Mouse (Mus musculus) forebrain, embryonic 15.5 days (tissue): ENCODE measurements around the gene Bdp1. TPM values are rescaled to one million over a fixed set of nuclear protein-coding genes. Genes with fewer than 3 reads are reported as not detected.

Experiments
- ATAC-seq: fragments of 200-750 bp; cut with Nextera tagmentation; replicated peaks from 2 replicates; pipeline ENCODE4 v1.8.0; 2017; ENCODE audit warnings: mild to moderate bottlenecking, moderate TSS enrichment, moderate library complexity
- H3K27ac ChIP-seq: fragments of 300-500 bp; sonication (generic); replicated peaks from 2 replicates; pipeline ENCODE4 v1.5.1; 2015; ENCODE audit warnings: mild to moderate bottlenecking, inconsistent platforms
- H3K27me3 ChIP-seq: fragments of 300-500 bp; sonication (generic); 2 replicates; pipeline ENCODE4 v1.6.1; 2015; ENCODE audit warnings: inconsistent platforms
- H3K36me3 ChIP-seq: fragments of 300-500 bp; sonication (generic); 2 replicates; pipeline ENCODE4 v1.6.1; 2015; ENCODE audit warnings: mild to moderate bottlenecking, inconsistent platforms
- H3K4me1 ChIP-seq: fragments of 300-500 bp; sonication (generic); 2 replicates; pipeline ENCODE4 v1.6.1; 2015; ENCODE audit warnings: inconsistent platforms
- H3K4me2 ChIP-seq: fragments of 300-500 bp; sonication (generic); replicated peaks from 2 replicates; pipeline ENCODE4 v1.6.1; 2015; ENCODE audit warnings: mild to moderate bottlenecking, inconsistent platforms
- H3K4me3 ChIP-seq: fragments of 300-500 bp; sonication (generic); 2 replicates; pipeline ENCODE4 v1.5.1; 2015; ENCODE audit warnings: mild to moderate bottlenecking, inconsistent platforms
- H3K9ac ChIP-seq: fragments of 300-500 bp; sonication (generic); replicated peaks from 2 replicates; pipeline ENCODE4 v1.6.1; 2015; ENCODE audit warnings: mild to moderate bottlenecking, inconsistent platforms
- H3K9me3 ChIP-seq: fragments of 300-500 bp; sonication (generic); 2 replicates; pipeline ENCODE4 v1.6.1; 2016; ENCODE audit warnings: inconsistent platforms
- WGBS: fragments of 180-500 bp; shearing (Covaris S2); methylation state at CpG from one replicate; pipeline ENCODE4 v1.1.7; 2015; ENCODE audit warnings: mixed read lengths; 5-methylcytosine and 5-hydroxymethylcytosine counted together
- polyA plus RNA-seq: library from polyadenylated mRNA; unstranded; fragments of >200 nt; fragmentation: Nextera tagmentation; extraction: Ambion mirVana; gene quantifications from 2 replicates; pipeline ENCODE4 v1.2.1, GENCODE M21; 2015

The Bdp1 gene
- 33.9 and 34.6 TPM in 2 replicates for polyA plus RNA-seq

- Histone ChIP-seq H3K9ac (peak within 1 kb of the TSS; percentile 83), H3K27me3 (no peaks in the 10 kb centered on the region), H3K4me2 (peak within 1 kb of the TSS; percentile 61), H3K36me3 (no peaks in the 10 kb centered on the region), H3K4me3 (peak within 1 kb of the TSS; percentile 81), H3K4me1 (peaks cover 30% of the 10 kb centered on the region), H3K9me3 (no peaks in the 10 kb centered on the region), H3K27ac (peak within 1 kb of the TSS; percentile 72)
- WGBS = under 1% methylated on average over 44 of the region's 44 CpGs
- ATAC-seq = peak; percentile 75
Observed at GRCm38 (mm10) chr13:100103748-100104254, at the start of gene Bdp1. Gene Bdp1, minus strand, starts transcription at chr13:100104070.

- 64% methylated on average over 1 of the region's 1 CpGs for WGBS
- H3K27ac ChIP-seq = no peak overlapping the region
- H3K4me3 ChIP-seq = no peak overlapping the region
- H3K9ac ChIP-seq = no peak overlapping the region
- H3K4me2 ChIP-seq = no peak overlapping the region
- H3K27me3 ChIP-seq = no peaks in the 10 kb centered on the region
- no peaks in the 10 kb centered on the region for H3K36me3 ChIP-seq
- H3K4me1 ChIP-seq = no peaks in the 10 kb centered on the region
- no peaks in the 10 kb centered on the region for H3K9me3 ChIP-seq
- ATAC-seq = no peak
Observed at GRCm38 (mm10) chr13:100152659-100153058, 48.8 kb upstream of the Bdp1 start.

- Histone ChIP-seq H3K4me1 (no peaks in the 10 kb centered on the region), H3K27me3 (no peaks in the 10 kb centered on the region), H3K9ac (no peak overlapping the region), H3K9me3 (no peaks in the 10 kb centered on the region), H3K4me3 (no peak overlapping the region), H3K27ac (no peak overlapping the region), H3K36me3 (peaks cover 23% of the 10 kb centered on the region), H3K4me2 (no peak overlapping the region)
- 85% methylated on average over 8 of the region's 8 CpGs for WGBS
- no peak for ATAC-seq
Observed at GRCm38 (mm10) chr13:100141646-100142314, 37.9 kb upstream of the Bdp1 start.

GRCm38 (mm10) chr13:100125258-100125643, 21.4 kb upstream of the Bdp1 start:
- Histone ChIP-seq H3K27ac (no peak overlapping the region), H3K36me3 (peaks cover 33% of the 10 kb centered on the region), H3K27me3 (no peaks in the 10 kb centered on the region), H3K9ac (peak overlapping the region; percentile 80), H3K4me1 (peaks cover 19% of the 10 kb centered on the region), H3K4me3 (peak overlapping the region; percentile 91), H3K4me2 (peak overlapping the region; percentile 85), H3K9me3 (no peaks in the 10 kb centered on the region)
- 4% methylated on average over 10 of the region's 10 CpGs for WGBS
- ATAC-seq = peak; percentile 50; the same call in 1 of the 2 replicates

GRCm38 (mm10) chr13:100124423-100125257, 20.8 kb upstream of the Bdp1 start, which contains the start of gene Smn1:
Gene Smn1, plus strand, starts transcription at chr13:100124852.
- peak; percentile 98 for ATAC-seq
- Histone ChIP-seq H3K4me3 (peak within 1 kb of the TSS; percentile 91), H3K4me2 (peak within 1 kb of the TSS; percentile 85), H3K4me1 (peaks cover 19% of the 10 kb centered on the region), H3K27me3 (no peaks in the 10 kb centered on the region), H3K9ac (peak within 1 kb of the TSS; percentile 80), H3K27ac (0 out of 2 replicates have a peak within 1 kb of the TSS, but pooled peaks have one; percentile 25), H3K36me3 (peaks cover 29% of the 10 kb centered on the region), H3K9me3 (no peaks in the 10 kb centered on the region)
- WGBS = 4% methylated on average over 42 of the region's 42 CpGs

GRCm38 (mm10) chr13:100123970-100124369, 20.1 kb upstream of the Bdp1 start:
- Histone ChIP-seq H3K27me3 (no peaks in the 10 kb centered on the region), H3K4me2 (peak overlapping the region; percentile 85), H3K4me1 (peaks cover 19% of the 10 kb centered on the region), H3K9me3 (no peaks in the 10 kb centered on the region), H3K36me3 (peaks cover 22% of the 10 kb centered on the region), H3K4me3 (peak overlapping the region; percentile 91), H3K27ac (no peak overlapping the region), H3K9ac (no peak overlapping the region)
- 87% methylated on average over 3 of the region's 3 CpGs for WGBS
- peak; percentile 23; the same call in 1 of the 2 replicates for ATAC-seq

- Histone ChIP-seq H3K36me3 (peaks cover 29% of the 10 kb centered on the region), H3K27me3 (no peaks in the 10 kb centered on the region), H3K4me3 (no peak overlapping the region), H3K4me2 (no peak overlapping the region), H3K27ac (no peak overlapping the region), H3K4me1 (peaks cover 21% of the 10 kb centered on the region), H3K9ac (no peak overlapping the region), H3K9me3 (no peaks in the 10 kb centered on the region)
- WGBS = 42% methylated on average over 5 of the region's 5 CpGs
- no peak for ATAC-seq
Observed at GRCm38 (mm10) chr13:100112218-100112972, 8.5 kb upstream of the Bdp1 start.

- no peaks in the 10 kb centered on the region for H3K27me3 ChIP-seq
- ATAC-seq = peak; percentile 78
- no peaks in the 10 kb centered on the region for H3K9me3 ChIP-seq
- peak within 1 kb of the TSS; percentile 84 for H3K4me3 ChIP-seq
- peaks cover 31% of the 10 kb centered on the region for H3K4me1 ChIP-seq
- WGBS = under 1% methylated on average over 74 of the region's 76 CpGs
- H3K4me2 ChIP-seq = peak within 1 kb of the TSS; percentile 89
- peak within 1 kb of the TSS; percentile 68 for H3K27ac ChIP-seq
- H3K9ac ChIP-seq = peak within 1 kb of the TSS; percentile 76
- peaks cover 4% of the 10 kb centered on the region; the same call in 1 of the 2 replicates for H3K36me3 ChIP-seq
Observed at GRCm38 (mm10) chr13:100107652-100108472, 4.0 kb upstream of the Bdp1 start, which contains the start of gene Serf1. Gene Serf1, plus strand, starts transcription at chr13:100108012.

- peak overlapping the region; percentile 83 for H3K9ac ChIP-seq
- peak overlapping the region; percentile 61 for H3K4me2 ChIP-seq
- no peaks in the 10 kb centered on the region for H3K9me3 ChIP-seq
- H3K27ac ChIP-seq = peak overlapping the region; percentile 72
- H3K36me3 ChIP-seq = peaks cover 5% of the 10 kb centered on the region; the same call in 1 of the 2 replicates
- H3K4me1 ChIP-seq = peaks cover 26% of the 10 kb centered on the region
- 6% methylated on average over 15 of the region's 15 CpGs for WGBS
- H3K4me3 ChIP-seq = peak overlapping the region; percentile 81
- peak; percentile 1; the same call in 1 of the 2 replicates for ATAC-seq
- no peaks in the 10 kb centered on the region for H3K27me3 ChIP-seq
Observed at GRCm38 (mm10) chr13:100103052-100103658, 715 bp downstream of the Bdp1 start.

- Histone ChIP-seq H3K27ac (no peak overlapping the region), H3K9me3 (no peaks in the 10 kb centered on the region), H3K9ac (no peak overlapping the region), H3K4me2 (no peak overlapping the region), H3K36me3 (peaks cover 44% of the 10 kb centered on the region), H3K4me3 (no peak overlapping the region), H3K27me3 (no peaks in the 10 kb centered on the region), H3K4me1 (peaks cover 16% of the 10 kb centered on the region)
- WGBS = 91% methylated on average over 6 of the region's 6 CpGs
- no peak for ATAC-seq
Observed at GRCm38 (mm10) chr13:100098808-100099207, 5.1 kb downstream of the Bdp1 start.
